Mouse (Mus musculus) thymus, adult 2 months (tissue): ENCODE results near the gene Usp20.

Source experiments
- CTCF ChIP-seq: fragments of 200-500 bp; IDR thresholded peaks from 2 replicates; pipeline ENCODE4 v1.5.1; 2012; ENCODE audit warnings: mild to moderate bottlenecking, control low read depth, low read length, moderate library complexity, borderline replicate concordance; ENCODE audit not compliant: control insufficient read depth, poor library complexity, insufficient read depth; ENCODE audit errors: extremely low read depth
- POLR2A ChIP-seq: fragments of 200-500 bp; IDR thresholded peaks from 2 replicates; pipeline ENCODE4 v1.6.1; 2012; ENCODE audit warnings: mild to moderate bottlenecking, low read length, control low read depth, moderate library complexity; ENCODE audit not compliant: control insufficient read depth, poor library complexity, insufficient read depth; ENCODE audit errors: extremely low read depth

- TF ChIP-seq POLR2A (no peak), CTCF (no peak)
These were observed 27.3 kb upstream of the Usp20 start for GRCm38 (mm10) chr2:30954797-30955196.
